In genomic region chr5:139290467-139291259, GRCm38 (mm10) we compare ENCODE assay signal across 23 mouse cellular contexts. TPM values are rescaled to one million over a fixed set of nuclear protein-coding genes. Genes with fewer than 3 reads are reported as not detected.
A peak's percentile ranks its signal among the peaks of the same experiment; 100 is the strongest.
DNase-seq lines count a peak whose midpoint lies in the region; ATAC-seq and TF ChIP-seq lines count a peak whose summit lies in the region.
"Had no signal": no experiment of that assay in that cellular context is flagged by ENCODE, and none has a peak within 500 bp of the region (broad histone marks: within the 10 kb centered on the region; RNA-seq: fewer than 3 reads in every experiment).

No protein-coding gene starts in this region.

- dilution Hi-C loops in CH12.LX (cut with MboI; ENCODE audit: extremely low pct_ligation_motif_present, extremely low pct_unique_long_range_greater_than_20kb, low sequenced_read_pairs): no loop called here

- no peaks in the 10 kb centered on the region for H3K27me3 ChIP-seq in spleen, adult 2 months (ENCODE audit: control insufficient read depth, insufficient read depth, low read length)
- no peaks in the 10 kb centered on the region for H3K27me3 ChIP-seq in CH12.LX (replicated peaks)
- H3K27me3 ChIP-seq in splenic B cell, adult 2 months (ENCODE audit: control insufficient read depth, insufficient read depth, low read length, poor library complexity, severe bottlenecking): no peaks in the 10 kb centered on the region
- H3K27me3 ChIP-seq in midbrain, embryonic 16.5 days (ENCODE audit: control insufficient read depth, insufficient read depth, low read depth, low read length): no peaks in the 10 kb centered on the region
- H3K27me3 ChIP-seq: embryonic facial prominence, embryonic 12.5 days; embryonic facial prominence, embryonic 15.5 days; hindbrain, embryonic 12.5 days; hindbrain, embryonic 15.5 days had no signal

- WGBS in spleen, adult 2 months: 67% methylated on average over 12 of the region's 12 CpGs
- WGBS in midbrain, embryonic 16.5 days: 88% methylated on average over 12 of the region's 12 CpGs

- in situ Hi-C loops in CH12.LX (cut with MboI; ENCODE audit: low pct_ligation_motif_present, low pct_unique_long_range_greater_than_20kb, low sequenced_read_pairs): no loop called here

- no peak for TF ChIP-seq RAD21 in CH12.LX (IDR thresholded peaks at IDR 0.05; ENCODE audit: low read depth, low read length)

- no peak overlapping the region for H3K4me2 ChIP-seq in CH12.LX (ENCODE audit: insufficient read depth, low read depth, poor library complexity, severe bottlenecking)
- H3K4me2 ChIP-seq in midbrain, embryonic 16.5 days (ENCODE audit: low read length): no peak overlapping the region
- H3K4me2 ChIP-seq: embryonic facial prominence, embryonic 12.5 days; embryonic facial prominence, embryonic 15.5 days; heart, embryonic 11.5 days; hindbrain, embryonic 12.5 days; hindbrain, embryonic 15.5 days had no signal

- DNase-seq in spleen, adult 2 months (ENCODE audit: low read depth in 1 of 2, low spot score in 2 of 2): no peak
- no peak for DNase-seq in spleen, adult 18-20 months
- peak; percentile 38 for DNase-seq in CH12.LX (ENCODE audit: extremely low read depth)
- DNase-seq in induced T-regulatory cell, adult 2 months (ENCODE audit: low read depth): peak; percentile 72
- peak; percentile 37 for DNase-seq in splenic B cell, adult 2 months (ENCODE audit: low read depth, low spot score)
- no peak for DNase-seq in ovary, adult 18-20 months (ENCODE audit: low spot score)
- DNase-seq in layer of hippocampus, postnatal 25 days (ENCODE audit: extremely low spot score in 1 of 2, low spot score in 1 of 2): no peak
- DNase-seq: adrenal gland, adult 8-10 months; adrenal gland, postnatal 25 days; cerebellum, adult 18-20 months; cerebellum, adult 9-11 months; cerebellum, postnatal 25 days; forebrain, postnatal 0 days; gastrocnemius, adult 2 months; gastrocnemius, postnatal 14 days; heart, adult 11 months had no signal

- TF ChIP-seq EP300 in CH12.LX (IDR thresholded peaks at IDR 0.05; ENCODE audit: low read length): 0 out of 2 replicates have a peak, but pooled peaks have one; percentile 13

- peaks cover 53% of the 10 kb centered on the region for H3K9me3 ChIP-seq in CH12.LX (replicated peaks; ENCODE audit: low read length)
- H3K9me3 ChIP-seq in midbrain, embryonic 16.5 days (replicated peaks; ENCODE audit: control insufficient read depth, low read length, poor library complexity, severe bottlenecking): no peaks in the 10 kb centered on the region
- H3K9me3 ChIP-seq: embryonic facial prominence, embryonic 12.5 days; embryonic facial prominence, embryonic 15.5 days; hindbrain, embryonic 12.5 days; hindbrain, embryonic 15.5 days had no signal

- H3K27ac ChIP-seq in spleen, adult 2 months (ENCODE audit: insufficient read depth, low read length): peak overlapping the region; percentile 6; the same call in 1 of the 2 replicates
- peak overlapping the region; percentile 34 for H3K27ac ChIP-seq in CH12.LX (ENCODE audit: insufficient read depth, low read depth)
- H3K27ac ChIP-seq in midbrain, embryonic 16.5 days (ENCODE audit: low read length): no peak overlapping the region
- H3K27ac ChIP-seq: embryonic facial prominence, embryonic 12.5 days; embryonic facial prominence, embryonic 15.5 days; gastrocnemius, adult 2 months; hindbrain, embryonic 12.5 days; hindbrain, embryonic 15.5 days had no signal

- no peak for TF ChIP-seq POLR2A in spleen, adult 2 months (IDR thresholded peaks at IDR 0.05; ENCODE audit: low read depth, low read length)
- TF ChIP-seq POLR2A in CH12.LX (IDR thresholded peaks at IDR 0.05; ENCODE audit: low read depth, low read length): no peak

- no peak overlapping the region for H3K9ac ChIP-seq in CH12.LX (ENCODE audit: insufficient read depth, low read depth)
- H3K9ac ChIP-seq in midbrain, embryonic 16.5 days (ENCODE audit: low read depth, low read length): no peak overlapping the region
- H3K9ac ChIP-seq: embryonic facial prominence, embryonic 12.5 days; embryonic facial prominence, embryonic 15.5 days; forebrain, postnatal 0 days; hindbrain, embryonic 12.5 days; hindbrain, embryonic 15.5 days had no signal

- H3K36me3 ChIP-seq in spleen, adult 2 months (ENCODE audit: control insufficient read depth, insufficient read depth, low read length): no peaks in the 10 kb centered on the region
- peaks cover 63 to 90% of the 10 kb centered on the region in 2 experiments for H3K36me3 ChIP-seq in CH12.LX (replicated peaks in 1 of 2; ENCODE audit: control insufficient read depth in 1 of 2, insufficient read depth in 1 of 2, low read length in 1 of 2)
- no peaks in the 10 kb centered on the region; the same call in 1 of the 2 replicates for H3K36me3 ChIP-seq in splenic B cell, adult 2 months (ENCODE audit: control insufficient read depth, insufficient read depth, low read length, poor library complexity, severe bottlenecking)
- peaks cover 8% of the 10 kb centered on the region; the same call in 1 of the 2 replicates for H3K36me3 ChIP-seq in midbrain, embryonic 16.5 days (ENCODE audit: control insufficient read depth, insufficient read depth, low read length)
- H3K36me3 ChIP-seq: embryonic facial prominence, embryonic 12.5 days; embryonic facial prominence, embryonic 15.5 days; hindbrain, embryonic 12.5 days had no signal

- H3K4me1 ChIP-seq in spleen, adult 2 months (ENCODE audit: control insufficient read depth, insufficient read depth, insufficient read length): peaks cover 46% of the 10 kb centered on the region; the same call in 1 of the 2 replicates
- H3K4me1 ChIP-seq in CH12.LX (ENCODE audit: control insufficient read depth in 1 of 2, insufficient read depth in 2 of 2): peaks cover 32 to 85% of the 10 kb centered on the region in 2 experiments
- H3K4me1 ChIP-seq in midbrain, embryonic 16.5 days (ENCODE audit: control insufficient read depth, insufficient read depth, low read length): no peaks in the 10 kb centered on the region
- H3K4me1 ChIP-seq: hindbrain, embryonic 12.5 days; hindbrain, embryonic 15.5 days had no signal

- no peak for ATAC-seq in midbrain, embryonic 16.5 days
- ATAC-seq: forebrain, embryonic 14.5 days; forebrain, postnatal 0 days had no signal

- H3K4me3 ChIP-seq in spleen, adult 2 months (ENCODE audit: extremely low read depth, insufficient read depth, insufficient read length): no peak overlapping the region
- no peak overlapping the region for H3K4me3 ChIP-seq in CH12.LX (replicated peaks in 1 of 3; ENCODE audit: low read depth in 2 of 3, low read length in 2 of 3, poor library complexity in 1 of 3)
- no peak overlapping the region for H3K4me3 ChIP-seq in midbrain, embryonic 16.5 days (ENCODE audit: low read depth, low read length)
- H3K4me3 ChIP-seq: embryonic facial prominence, embryonic 12.5 days; embryonic facial prominence, embryonic 15.5 days; gastrocnemius, adult 2 months; hindbrain, embryonic 12.5 days; hindbrain, embryonic 15.5 days had no signal

- TF ChIP-seq CTCF in spleen, adult 2 months (IDR thresholded peaks at IDR 0.05; ENCODE audit: extremely low read depth, insufficient read depth, insufficient read length, insufficient replicate concordance): no peak
- TF ChIP-seq CTCF in CH12.LX (conservative IDR thresholded peaks at IDR 0.05 in 1 of 2, IDR thresholded peaks at IDR 0.05 in 1 of 2; ENCODE audit: low read depth in 2 of 2, low read length in 2 of 2): no peak

- H3K79me2 ChIP-seq in CH12.LX (replicated peaks; ENCODE audit: control insufficient read depth, extremely low read depth, insufficient read depth, poor library complexity, severe bottlenecking): no peaks in the 10 kb centered on the region

TF ChIP-seq in CH12.LX, 34 proteins besides CTCF, POLR2A, EP300 and RAD21:
- no peak for TF ChIP-seq TBP (conservative IDR thresholded peaks at IDR 0.05; ENCODE audit: low read depth, low read length)
- TF ChIP-seq E2F4 (IDR thresholded peaks at IDR 0.05; ENCODE audit: insufficient replicate concordance, low read depth, low read length): no peak
- TF ChIP-seq GABPA (IDR thresholded peaks at IDR 0.05; ENCODE audit: insufficient replicate concordance, low read depth, low read length): no peak
- TF ChIP-seq PAX5 (IDR thresholded peaks at IDR 0.05; ENCODE audit: low read length): no peak
- no peak for TF ChIP-seq JUND (conservative IDR thresholded peaks at IDR 0.05; ENCODE audit: low read depth, low read length)
- no peak for TF ChIP-seq MAX (IDR thresholded peaks at IDR 0.05; ENCODE audit: low read length)
- TF ChIP-seq MYC (IDR thresholded peaks at IDR 0.05; ENCODE audit: low read depth, low read length): no peak
- no peak for TF ChIP-seq TCF12 (IDR thresholded peaks at IDR 0.05; ENCODE audit: low read depth, low read length)
- TF ChIP-seq CHD1 (IDR thresholded peaks at IDR 0.05; ENCODE audit: low read depth, low read length): no peak
- TF ChIP-seq ZC3H11A (IDR thresholded peaks at IDR 0.05; ENCODE audit: low read depth, low read length): no peak
- no peak for TF ChIP-seq HCFC1 (IDR thresholded peaks at IDR 0.05; ENCODE audit: low read depth, low read length)
- TF ChIP-seq ZKSCAN1 (IDR thresholded peaks at IDR 0.05; ENCODE audit: borderline replicate concordance, low read depth, low read length): no peak

RNA-seq across cellular contexts. Expression of gene Adap1, which starts 34.8 kb away (rescaled TPM):
- polyA plus RNA-seq in spleen, adult 2 months (2012; rRNA removed): 23.2 and 29.5 TPM in 2 replicates
- total RNA-seq in CH12.LX (2012; rRNA removed) (73.2 and 93.9 TPM in 2 replicates), CH12.LX (2014; rRNA removed) (53.9 and 55.3 TPM in 2 replicates)
- polyA plus RNA-seq in CH12.LX (2012; ENCODE audit: insufficient read length, low read depth): 61.8 and 70.7 TPM in 2 replicates
- total RNA-seq in layer of hippocampus, postnatal 25 days (2021): 100 to 1,000 TPM; 207 to 215 TPM
- polyA plus RNA-seq in midbrain, embryonic 16.5 days (2015; fragmentation: Nextera tagmentation; extraction: Ambion mirVana): 66.9 and 68.5 TPM in 2 replicates

RNA-seq across cellular contexts. Expression of gene Get4, which starts 38.5 kb away (rescaled TPM):
- polyA plus RNA-seq in spleen, adult 2 months (2012; rRNA removed): 91.4 and 137 TPM in 2 replicates
- 91.4 and 93.9 TPM in 2 replicates for total RNA-seq in CH12.LX (2012; rRNA removed)
- 96.4 and 103 TPM in 2 replicates for total RNA-seq in CH12.LX (2014; rRNA removed)
- polyA plus RNA-seq in CH12.LX (2012; ENCODE audit: insufficient read length, low read depth): 140 and 164 TPM in 2 replicates
- total RNA-seq in layer of hippocampus, postnatal 25 days (2021): 10 to 100 TPM; 45.2 to 55.3 TPM
- 115 and 122 TPM in 2 replicates for polyA plus RNA-seq in midbrain, embryonic 16.5 days (2015; fragmentation: Nextera tagmentation; extraction: Ambion mirVana)

Comparison
In these comparisons a context has a peak if more than half of its experiments do, and no peak if none do; other contexts are left out.
1. DNase-seq: peak in CH12.LX (single experiment), induced T-regulatory cell, adult 2 months (single experiment) and splenic B cell, adult 2 months (single experiment); none in spleen, adult 2 months (0 of 2), spleen, adult 18-20 months (0 of 2), ovary, adult 18-20 months (single experiment) and layer of hippocampus, postnatal 25 days (0 of 2).